21 mouse cellular contexts compared by ENCODE assay signal in genomic region chr14:27204704-27205103, GRCm38 (mm10).
DNase-seq lines count a peak whose midpoint lies in the region; ATAC-seq and TF ChIP-seq lines count a peak whose summit lies in the region.
"Had no signal": no experiment of that assay in that cellular context is flagged by ENCODE, and none has a peak within 500 bp of the region (broad histone marks: within the 10 kb centered on the region; RNA-seq: fewer than 3 reads in every experiment).

No protein-coding gene starts in this region.

- 27% methylated on average over 2 of the region's 2 CpGs for WGBS in liver, adult 2 months
- WGBS in liver, embryonic 12.5 days (ENCODE audit: insufficient replicate concordance) = 59% methylated on average over 2 of the region's 2 CpGs
- 51% methylated on average over 2 of the region's 2 CpGs for WGBS in liver, postnatal 0 days (ENCODE audit: insufficient replicate concordance)
- WGBS in liver, embryonic 11.5 days = 77% methylated on average over 2 of the region's 2 CpGs
- WGBS in neural tube, embryonic 11.5 days = 88% methylated on average over 2 of the region's 2 CpGs

- TF ChIP-seq CTCF in liver, adult 2 months (IDR thresholded peaks at IDR 0.05; ENCODE audit: low read depth, low read length) = no peak
- no peak for TF ChIP-seq CTCF in liver, postnatal 0 days (IDR thresholded peaks at IDR 0.05; ENCODE audit: low read depth)

- no peak overlapping the region for H3K4me2 ChIP-seq in liver, embryonic 12.5 days
- no peak overlapping the region for H3K4me2 ChIP-seq in liver, postnatal 0 days (ENCODE audit: low read depth, low read length)
- no peak overlapping the region for H3K4me2 ChIP-seq in liver, embryonic 11.5 days
- H3K4me2 ChIP-seq in neural tube, embryonic 11.5 days (ENCODE audit: low read depth) = no peak overlapping the region

- no peak for ATAC-seq in liver, embryonic 12.5 days
- ATAC-seq in liver, postnatal 0 days = peak; percentile 51; the same call in 1 of the 2 replicates
- ATAC-seq in liver, embryonic 11.5 days (replicated peaks; ENCODE audit: low FRiP score) = no peak
- no peak for ATAC-seq in neural tube, embryonic 11.5 days (ENCODE audit: insufficient read depth, low FRiP score, low TSS enrichment)
- ATAC-seq: activated CD4-positive, CD25-positive, alpha-beta regulatory T cell, adult 4 months; CD4-positive, CD25-positive, alpha-beta regulatory T cell, adult 4 months; Patski had no signal

- H3K9ac ChIP-seq in liver, adult 2 months (ENCODE audit: low read depth, low read length) = no peak overlapping the region
- no peak overlapping the region for H3K9ac ChIP-seq in liver, embryonic 12.5 days
- no peak overlapping the region for H3K9ac ChIP-seq in liver, postnatal 0 days (replicated peaks)
- no peak overlapping the region for H3K9ac ChIP-seq in liver, embryonic 11.5 days (ENCODE audit: low read depth, low read length)
- no peak overlapping the region for H3K9ac ChIP-seq in neural tube, embryonic 11.5 days (ENCODE audit: low read length)

- H3K36me3 ChIP-seq in liver, adult 2 months (ENCODE audit: control insufficient read depth, insufficient read depth, low read length) = no peaks in the 10 kb centered on the region
- no peaks in the 10 kb centered on the region for H3K36me3 ChIP-seq in liver, embryonic 12.5 days
- H3K36me3 ChIP-seq in liver, postnatal 0 days (replicated peaks; ENCODE audit: insufficient read depth, low read length) = no peaks in the 10 kb centered on the region
- no peaks in the 10 kb centered on the region for H3K36me3 ChIP-seq in liver, embryonic 11.5 days (ENCODE audit: control insufficient read depth, insufficient read depth, low read length)
- no peaks in the 10 kb centered on the region for H3K36me3 ChIP-seq in neural tube, embryonic 11.5 days (ENCODE audit: control insufficient read depth, insufficient read depth, low read length)
- H3K36me3 ChIP-seq: G1E had no signal

- no peaks in the 10 kb centered on the region for H3K27me3 ChIP-seq in liver, adult 2 months (ENCODE audit: control insufficient read depth, insufficient read depth, low read length)
- no peaks in the 10 kb centered on the region for H3K27me3 ChIP-seq in liver, embryonic 12.5 days (replicated peaks)
- no peaks in the 10 kb centered on the region for H3K27me3 ChIP-seq in liver, postnatal 0 days (ENCODE audit: insufficient read depth, low read length)
- no peaks in the 10 kb centered on the region for H3K27me3 ChIP-seq in liver, embryonic 11.5 days (replicated peaks; ENCODE audit: control insufficient read depth, insufficient read depth, low read length)
- H3K27me3 ChIP-seq in neural tube, embryonic 11.5 days (ENCODE audit: control insufficient read depth, insufficient read depth, low read length) = no peaks in the 10 kb centered on the region
- H3K27me3 ChIP-seq: CH12.LX had no signal

- H3K4me3 ChIP-seq in liver, adult 2 months (ENCODE audit: insufficient read depth, low read depth, low read length) = no peak overlapping the region
- H3K4me3 ChIP-seq in liver, embryonic 12.5 days = no peak overlapping the region
- H3K4me3 ChIP-seq in liver, postnatal 0 days (ENCODE audit: low read depth, low read length) = no peak overlapping the region
- H3K4me3 ChIP-seq in liver, embryonic 11.5 days (ENCODE audit: low read depth, low read length) = no peak overlapping the region
- no peak overlapping the region for H3K4me3 ChIP-seq in neural tube, embryonic 11.5 days (ENCODE audit: low read depth, low read length)

- peak; percentile 79 for DNase-seq in liver, adult 2 months (ENCODE audit: extremely low read depth, low read depth, low spot score)
- DNase-seq in liver, postnatal 0 days = no peak
- no peak for DNase-seq in liver, embryonic 11.5 days (ENCODE audit: low spot score)
- peak; percentile 4 for DNase-seq in neural tube, embryonic 11.5 days (ENCODE audit: low spot score)
- DNase-seq in neural tube, embryonic 10.5 days (ENCODE audit: extremely low spot score, low spot score) = no peak
- DNase-seq: adrenal gland, adult 2 months; adrenal gland, adult 8-10 months; adrenal gland, postnatal 10 days; adrenal gland, postnatal 14 days; adrenal gland, postnatal 25 days; adrenal gland, postnatal 36 days; B cell, adult 2 months; cerebellum, adult 11 months; cerebellum, adult 11-12 months; cerebellum, adult 18-20 months had no signal

- no peaks in the 10 kb centered on the region for H3K79me2 ChIP-seq in liver, adult 2 months (ENCODE audit: control insufficient read depth, insufficient read depth, low read length)

- H3K4me1 ChIP-seq in liver, adult 2 months (ENCODE audit: control insufficient read depth, insufficient read depth, low read length) = peaks cover 17% of the 10 kb centered on the region
- H3K4me1 ChIP-seq in liver, embryonic 12.5 days = no peaks in the 10 kb centered on the region
- H3K4me1 ChIP-seq in liver, postnatal 0 days (ENCODE audit: insufficient read depth) = peaks cover 5% of the 10 kb centered on the region; the same call in 1 of the 2 replicates
- H3K4me1 ChIP-seq in liver, embryonic 11.5 days (replicated peaks; ENCODE audit: control insufficient read depth, insufficient read depth, low read length) = no peaks in the 10 kb centered on the region
- H3K4me1 ChIP-seq in neural tube, embryonic 11.5 days (ENCODE audit: control insufficient read depth, insufficient read depth, low read length) = no peaks in the 10 kb centered on the region

- H3K27ac ChIP-seq in liver, adult 2 months (replicated peaks; ENCODE audit: insufficient read depth, low read depth, low read length) = no peak overlapping the region
- H3K27ac ChIP-seq in liver, embryonic 12.5 days = no peak overlapping the region
- H3K27ac ChIP-seq in liver, postnatal 0 days (ENCODE audit: low read depth) = no peak overlapping the region
- no peak overlapping the region for H3K27ac ChIP-seq in liver, embryonic 11.5 days (ENCODE audit: low read depth, low read length)
- no peak overlapping the region for H3K27ac ChIP-seq in neural tube, embryonic 11.5 days (ENCODE audit: low read depth, low read length)

- TF ChIP-seq EP300 in liver, postnatal 0 days (IDR thresholded peaks at IDR 0.05; ENCODE audit: low read depth) = 0 out of 2 replicates have a peak, but pooled peaks have one; percentile 15

- H3K9me3 ChIP-seq in liver, embryonic 12.5 days (replicated peaks) = no peaks in the 10 kb centered on the region
- no peaks in the 10 kb centered on the region for H3K9me3 ChIP-seq in liver, postnatal 0 days (ENCODE audit: low read length)
- no peaks in the 10 kb centered on the region for H3K9me3 ChIP-seq in liver, embryonic 11.5 days (ENCODE audit: control insufficient read depth, low read length)
- H3K9me3 ChIP-seq in neural tube, embryonic 11.5 days (ENCODE audit: control insufficient read depth, low read length) = no peaks in the 10 kb centered on the region
- H3K9me3 ChIP-seq: G1E had no signal

- no peak for TF ChIP-seq POLR2A in liver, adult 2 months (IDR thresholded peaks at IDR 0.05; ENCODE audit: extremely low read depth, insufficient read depth, low read length)

Comparison
In these comparisons a context has a peak if more than half of its experiments do, and no peak if none do; other contexts are left out.
1. DNase-seq: peak in liver, adult 2 months (single experiment) and neural tube, embryonic 11.5 days (single experiment); none in liver, postnatal 0 days (single experiment), liver, embryonic 11.5 days (single experiment) and neural tube, embryonic 10.5 days (single experiment).